Mouse (Mus musculus) adrenal gland, postnatal 25 days (tissue): ENCODE results near the gene Eif4ebp2. TPM values are rescaled to one million over a fixed set of nuclear protein-coding genes. Genes with fewer than 3 reads are reported as not detected.

ENCODE experiments used
- DNase-seq: peaks from one replicate; pipeline ENCODE4 v3.0.0; 2021; ENCODE audit warnings: mixed read lengths
- long read RNA-seq: library from polyadenylated mRNA; stranded (forward); transcript quantifications from one replicate; pipeline ENCODE4 v2.0.0, GENCODE M21; 2021
- total RNA-seq: library from RNA; stranded (reverse); gene quantifications from 2 replicates; pipeline ENCODE4 v1.2.3, GENCODE M21; 2021

Eif4ebp2 gene
- total RNA-seq = 92.3 and 112 TPM in 2 replicates
- long read RNA-seq, full-length matches to known transcripts = 5 of 37 reads
- long read RNA-seq, partial matches to known transcripts = 0 of 37 reads
- long read RNA-seq, other reads (novel, unspliced or antisense) = 32 of 37 reads

DNA sequence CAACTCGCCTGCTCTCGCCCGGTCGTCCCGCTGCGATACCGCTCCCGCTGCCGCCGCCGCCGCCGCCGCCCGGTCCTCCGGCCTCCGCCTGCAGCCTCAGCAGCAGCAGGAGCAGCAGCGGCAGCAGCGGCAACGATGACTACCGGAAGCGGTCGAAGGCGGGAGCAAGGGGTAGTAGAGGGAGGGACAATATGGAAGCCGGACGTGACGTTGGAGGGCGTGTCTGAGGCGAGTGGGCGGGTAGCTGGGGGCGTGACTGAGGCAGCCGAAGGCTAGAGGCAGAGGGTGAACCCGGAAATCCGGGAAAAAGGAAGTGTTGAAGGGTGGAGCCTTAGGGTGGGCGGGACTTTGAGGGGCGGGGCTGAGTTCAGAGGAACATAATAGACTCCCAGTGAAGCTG is at the start of gene Eif4ebp2:
Gene Eif4ebp2 (minus strand): TSS at position 17 of the 400 bp plus-strand sequence.
- DNase-seq = peak; percentile 98

DNA sequence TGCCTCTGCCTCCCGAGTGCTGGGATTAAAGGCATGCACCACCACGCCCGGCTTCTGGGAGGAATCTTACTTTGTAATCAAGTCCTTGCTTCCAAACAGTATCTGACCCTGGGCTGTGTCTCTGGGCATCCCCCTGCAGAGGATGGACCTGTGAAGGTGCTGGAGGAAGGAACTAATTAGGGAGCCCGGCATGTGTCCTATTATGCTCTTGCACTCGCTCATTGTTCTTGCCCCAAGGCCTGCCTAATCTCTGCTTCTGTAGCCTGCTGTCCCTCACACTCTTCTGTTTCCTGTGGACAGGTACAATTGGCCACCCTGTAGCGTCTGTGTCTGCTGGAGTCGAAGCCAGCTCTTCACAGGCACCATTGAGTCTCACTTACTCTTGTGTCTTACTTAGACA is 48.3 kb upstream of the Eif4ebp2 start:
- DNase-seq = no peak

GRCm38 (mm10) chr10:61499505-61500466 is 47.3 kb upstream of the Eif4ebp2 start:
- no peak for DNase-seq

- DNase-seq = no peak
Measured at GRCm38 (mm10) chr10:61496231-61496630, 43.8 kb upstream of the Eif4ebp2 start.

- no peak for DNase-seq
Measured at GRCm38 (mm10) chr10:61495461-61495860, 43.0 kb upstream of the Eif4ebp2 start.

DNA sequence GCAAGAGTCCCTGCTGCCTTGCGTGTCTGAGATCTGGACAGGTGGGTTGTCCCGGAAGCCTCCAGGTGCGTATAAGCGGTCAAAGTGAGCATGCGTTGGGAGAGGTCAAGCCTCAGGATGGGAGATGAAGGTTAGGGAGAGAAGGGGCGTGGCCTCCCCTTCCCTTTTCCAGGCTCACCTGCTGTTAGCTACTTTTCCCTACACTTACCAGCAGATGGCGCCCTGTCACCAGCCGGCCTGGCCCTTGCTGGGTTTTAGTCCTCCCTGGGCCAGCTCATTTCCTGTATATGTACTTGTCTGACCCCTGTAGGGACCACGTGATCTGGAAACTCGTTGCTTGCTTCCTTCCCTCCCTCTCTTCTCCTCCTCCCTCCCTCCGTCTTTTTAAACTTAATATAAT is 39.6 kb upstream of the Eif4ebp2 start:
- DNase-seq = peak; percentile 84

DNA sequence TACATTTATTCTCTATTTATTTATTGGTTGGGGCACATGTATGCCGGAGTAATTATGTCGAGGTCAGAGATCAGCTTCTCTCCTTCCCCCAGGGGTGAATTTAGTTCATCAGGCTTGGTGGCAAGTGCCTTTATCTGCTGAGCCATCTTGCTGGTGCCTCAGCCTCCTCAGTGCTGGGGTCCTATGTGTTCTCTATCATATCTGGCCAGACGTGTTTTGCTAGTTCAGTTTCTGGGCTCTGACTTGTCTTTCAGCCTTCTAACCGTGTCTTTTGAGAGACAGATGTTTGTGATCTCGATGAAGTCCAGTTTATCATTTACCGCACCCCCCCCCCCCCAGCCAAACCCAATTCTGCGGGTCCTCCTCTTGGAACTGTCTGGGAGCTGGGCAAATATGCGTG is 39.1 kb upstream of the Eif4ebp2 start:
- DNase-seq = no peak

GRCm38 (mm10) chr10:61488522-61489110 is 36.2 kb upstream of the Eif4ebp2 start:
- no peak for DNase-seq

DNA sequence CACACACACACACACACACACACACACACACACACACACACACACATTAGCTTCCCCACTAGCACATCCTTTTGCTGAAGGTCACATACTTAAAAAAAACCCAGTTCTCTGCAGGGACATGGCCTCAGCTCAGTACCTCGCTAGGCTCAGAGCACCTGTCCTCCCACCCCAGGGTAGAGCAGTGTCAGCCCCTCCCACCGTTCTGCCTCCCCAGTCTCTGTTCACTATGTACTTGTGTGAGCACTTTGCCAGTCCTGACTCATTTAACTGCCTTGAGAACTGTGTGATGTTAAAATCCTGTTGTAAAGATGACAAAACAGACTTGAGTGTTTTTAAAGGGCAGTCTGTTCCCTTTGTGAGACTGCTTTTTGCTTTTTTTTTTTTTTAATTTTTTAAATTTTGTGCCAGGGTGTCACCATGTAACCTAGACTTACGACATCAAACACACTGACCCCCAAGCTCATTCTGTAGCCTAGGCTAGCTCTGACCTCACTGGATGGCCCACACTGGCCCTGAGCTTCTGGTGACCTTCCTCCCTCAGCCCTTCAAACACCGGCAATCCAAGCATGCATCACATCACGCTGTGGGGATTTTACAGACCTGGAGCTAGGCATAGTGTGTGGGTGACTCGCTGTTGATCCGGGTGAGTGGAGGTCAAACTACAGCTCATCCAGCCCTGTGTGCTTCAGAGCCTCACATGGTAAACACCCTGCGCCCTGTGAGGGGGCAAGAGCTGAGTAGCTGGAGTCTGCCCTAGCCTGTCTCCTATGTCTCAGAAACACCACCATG is 34.3 kb upstream of the Eif4ebp2 start:
- DNase-seq = peak; percentile 45

- peak; percentile 22 for DNase-seq
Measured at GRCm38 (mm10) chr10:61484801-61485200, 32.3 kb upstream of the Eif4ebp2 start.

DNA sequence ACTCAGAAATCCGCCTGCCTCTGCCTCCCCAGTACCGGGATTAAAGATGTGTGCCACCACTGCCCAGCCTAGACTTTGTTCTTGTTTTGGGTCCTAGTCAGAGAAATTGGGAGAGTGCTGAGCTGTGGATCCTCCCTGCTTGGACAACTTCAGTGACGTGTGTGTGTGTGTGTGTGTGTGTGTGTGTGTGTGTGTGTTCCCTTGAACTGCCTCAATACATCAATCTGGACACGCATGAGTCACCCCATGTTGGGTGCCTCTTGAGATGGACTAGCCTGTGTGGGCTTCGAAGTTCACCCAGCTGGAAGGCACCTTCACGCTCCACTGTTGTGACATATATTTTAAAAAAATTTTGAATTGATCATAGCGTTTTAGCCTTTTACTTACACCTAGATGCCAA is 30.3 kb upstream of the Eif4ebp2 start:
- DNase-seq = peak; percentile 54

DNA sequence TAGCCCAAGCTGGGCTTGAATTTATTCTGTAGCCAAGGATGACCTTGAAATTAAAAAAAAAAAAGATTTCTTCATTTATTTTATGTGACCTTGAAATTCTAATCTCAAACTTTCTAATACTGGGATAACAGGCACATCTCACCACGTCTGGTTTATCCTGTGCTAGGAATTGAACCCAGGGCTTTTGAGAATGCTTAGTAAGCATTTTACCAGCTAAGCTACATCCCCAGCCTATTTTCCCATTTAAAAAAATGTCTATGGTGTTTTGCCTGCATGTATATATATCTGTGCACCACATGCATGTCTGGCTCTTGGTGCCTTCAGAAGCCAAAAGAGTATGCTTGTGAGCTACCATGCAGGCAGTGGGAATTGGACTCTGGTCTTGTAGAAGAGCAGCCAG is 28.0 kb upstream of the Eif4ebp2 start:
- DNase-seq = no peak

- no peak for DNase-seq
Measured at GRCm38 (mm10) chr10:61479927-61480326, 27.5 kb upstream of the Eif4ebp2 start.

- DNase-seq = peak; percentile 57
Measured at GRCm38 (mm10) chr10:61479461-61479860, 27.0 kb upstream of the Eif4ebp2 start.

- DNase-seq = no peak
Measured at GRCm38 (mm10) chr10:61476440-61477165, 24.1 kb upstream of the Eif4ebp2 start.

GRCm38 (mm10) chr10:61475594-61476439 is 23.4 kb upstream of the Eif4ebp2 start, which contains the start of gene Lrrc20:
Gene Lrrc20, plus strand, starts transcription at chr10:61475801.
- peak; percentile 95 for DNase-seq

- DNase-seq = no peak
Measured at GRCm38 (mm10) chr10:61474344-61474743, 21.9 kb upstream of the Eif4ebp2 start.

DNA sequence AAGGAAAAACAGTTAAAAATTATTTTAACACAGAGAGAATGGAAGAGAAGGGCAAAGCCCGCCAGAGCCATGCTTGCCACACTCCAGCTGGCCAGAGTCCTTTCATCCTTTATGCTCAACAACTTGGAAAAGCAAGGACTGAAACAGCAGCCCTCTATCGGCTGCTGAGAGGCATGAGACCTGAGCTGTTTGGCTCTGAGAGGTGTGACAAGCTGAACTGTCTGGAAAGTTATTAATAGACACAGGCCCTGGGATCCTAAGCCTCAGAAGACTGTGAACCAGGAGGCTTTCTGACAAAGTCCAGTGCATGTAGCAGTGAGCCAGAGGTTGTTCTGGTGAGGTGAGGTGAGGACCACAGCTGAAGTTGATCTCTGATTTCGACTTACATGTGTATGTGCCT is 21.2 kb upstream of the Eif4ebp2 start:
- DNase-seq = no peak

DNA sequence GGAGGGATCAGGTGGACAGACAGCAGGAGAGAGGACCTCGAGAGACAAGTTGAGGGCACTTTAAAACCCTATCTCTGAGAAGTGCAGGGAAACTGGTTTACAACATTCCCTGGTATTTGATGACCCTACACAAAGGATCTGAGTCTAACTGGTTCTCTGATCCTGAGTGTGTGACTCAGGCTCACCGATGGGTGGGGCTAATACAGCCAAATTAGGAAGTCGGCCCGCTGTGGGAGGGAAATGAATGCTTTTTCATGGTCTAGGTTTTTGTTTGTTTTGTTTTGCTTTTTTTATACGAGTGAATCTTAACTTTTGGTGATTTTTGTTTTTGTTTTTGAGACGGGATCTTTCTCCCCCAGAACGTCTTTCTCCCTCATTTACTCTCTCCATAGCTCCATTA is 16.4 kb upstream of the Eif4ebp2 start:
- DNase-seq = no peak

DNA sequence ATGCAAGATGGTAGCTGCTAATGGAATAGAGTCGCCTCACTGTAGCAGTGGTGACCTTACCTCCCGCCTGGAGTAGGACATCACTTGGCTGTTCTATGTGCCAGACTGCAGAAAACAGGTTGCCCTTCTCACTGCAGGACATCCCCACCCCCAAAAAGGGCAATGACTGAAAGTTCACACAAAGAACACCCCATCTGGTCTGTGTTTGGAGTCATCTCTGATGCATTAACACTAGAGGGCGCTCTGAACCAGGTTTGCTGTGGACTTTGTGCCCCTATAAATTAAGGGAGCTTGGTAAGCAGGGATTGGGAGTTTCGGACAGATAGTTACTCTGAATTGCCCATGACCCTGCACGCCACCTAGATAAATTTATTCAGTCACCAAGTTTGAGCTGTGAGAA is 14.4 kb upstream of the Eif4ebp2 start:
- no peak for DNase-seq

GRCm38 (mm10) chr10:61466242-61466641 is 13.8 kb upstream of the Eif4ebp2 start:
- no peak for DNase-seq
